Mouse (Mus musculus) heart, postnatal 4 days (tissue): ENCODE measurements at regions not wholly inside any gene's neighbourhood (a gene's known extent, or its start where the extent isn't known, plus 50 kb on each side); places are given as distances from the start of the nearest gene placed in this dataset.

ENCODE experiments used
- DNase-seq: peaks from one replicate; pipeline ENCODE4 v3.0.0; 2021

GRCm38 (mm10) chr2:123267036-123267435 is 502.0 kb downstream of the Sqor start:
- peak; percentile 5 for DNase-seq

GRCm38 (mm10) chr2:123274866-123275735 is 510.1 kb downstream of the Sqor start:
- no peak for DNase-seq

- no peak for DNase-seq
Observed at GRCm38 (mm10) chr2:123275736-123276330, 510.8 kb downstream of the Sqor start.

- no peak for DNase-seq
Observed at GRCm38 (mm10) chr2:123311554-123312276, 546.7 kb downstream of the Sqor start.

- peak; percentile 85 for DNase-seq
Observed at GRCm38 (mm10) chr2:123312277-123312617, 547.2 kb downstream of the Sqor start.

GRCm38 (mm10) chr2:123320448-123321097 is 555.5 kb downstream of the Sqor start:
- DNase-seq: no peak

GRCm38 (mm10) chr2:123323769-123324168 is 558.7 kb downstream of the Sqor start:
- DNase-seq: no peak

GRCm38 (mm10) chr2:123324896-123325295 is 559.9 kb downstream of the Sqor start:
- no peak for DNase-seq

GRCm38 (mm10) chr2:123349625-123350346 is 584.7 kb downstream of the Sqor start:
- DNase-seq: no peak

GRCm38 (mm10) chr2:123364204-123364603 is 599.2 kb downstream of the Sqor start:
- DNase-seq: no peak

- no peak for DNase-seq
Observed at GRCm38 (mm10) chr2:123366571-123366970, 601.5 kb downstream of the Sqor start.

- no peak for DNase-seq
Observed at GRCm38 (mm10) chr2:123385622-123386418, 620.8 kb downstream of the Sqor start.

- no peak for DNase-seq
Observed at GRCm38 (mm10) chr2:123386773-123387604, 622.0 kb downstream of the Sqor start.

- DNase-seq: no peak
Observed at GRCm38 (mm10) chr2:123390981-123391380, 625.9 kb downstream of the Sqor start.

GRCm38 (mm10) chr2:123394296-123394695 is 629.3 kb downstream of the Sqor start:
- no peak for DNase-seq

GRCm38 (mm10) chr2:123397551-123397950 is 632.5 kb downstream of the Sqor start:
- DNase-seq: no peak

- no peak for DNase-seq
Observed at GRCm38 (mm10) chr2:123401064-123401463, 636.0 kb downstream of the Sqor start.

- DNase-seq: no peak
Observed at GRCm38 (mm10) chr2:123409075-123409474, 644.0 kb downstream of the Sqor start.

- no peak for DNase-seq
Observed at GRCm38 (mm10) chr2:123458034-123458677, 631.6 kb upstream of the Sema6d start.

GRCm38 (mm10) chr2:123473840-123474239 is 615.9 kb upstream of the Sema6d start:
- DNase-seq: no peak
